Mouse (Mus musculus) cerebellum, adult 11 months (tissue): Measurements from ENCODE around the gene Cyp2d11.

ENCODE experiments used
- DNase-seq: peaks from one replicate; pipeline ENCODE4 v3.0.0; 2022

The Cyp2d11 gene

DNA sequence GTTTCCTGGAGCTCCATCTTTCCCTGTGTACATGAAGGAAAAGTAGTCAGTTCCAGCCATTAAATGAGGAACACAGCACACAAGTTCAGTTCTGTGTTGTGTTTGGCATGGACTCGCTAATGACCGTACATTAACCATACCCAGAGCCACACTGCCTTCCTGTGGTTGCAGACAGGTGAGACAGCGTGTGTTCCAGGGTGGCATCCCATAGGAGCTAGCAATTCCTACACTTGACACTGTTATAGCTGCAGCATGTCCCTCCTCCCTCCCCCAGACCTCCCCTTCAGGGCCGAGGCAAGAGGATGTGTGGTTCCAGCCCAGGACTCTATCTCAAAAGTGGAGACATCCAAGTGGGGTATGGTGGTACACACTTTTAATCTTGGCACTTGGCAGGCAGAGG lies 43.5 kb downstream of the Cyp2d11 start:
- no peak for DNase-seq

DNA sequence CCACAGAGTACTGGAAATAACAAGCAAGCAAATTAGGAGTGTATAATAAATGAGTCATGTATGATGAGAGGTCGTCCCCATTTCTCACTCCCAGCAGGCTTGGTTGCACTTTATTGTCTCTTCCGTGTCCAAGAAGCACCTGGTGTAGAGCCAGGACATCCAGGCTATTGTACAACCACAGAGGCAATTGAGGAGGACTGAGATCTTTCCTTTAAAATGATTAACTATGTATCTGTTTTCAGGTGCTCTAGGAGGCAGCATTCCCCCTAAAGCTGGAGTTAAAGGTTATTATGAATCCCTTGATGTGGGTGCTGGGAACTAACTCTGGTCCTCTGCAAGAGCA lies 44.9 kb downstream of the Cyp2d11 start:
- DNase-seq, result no peak

DNA sequence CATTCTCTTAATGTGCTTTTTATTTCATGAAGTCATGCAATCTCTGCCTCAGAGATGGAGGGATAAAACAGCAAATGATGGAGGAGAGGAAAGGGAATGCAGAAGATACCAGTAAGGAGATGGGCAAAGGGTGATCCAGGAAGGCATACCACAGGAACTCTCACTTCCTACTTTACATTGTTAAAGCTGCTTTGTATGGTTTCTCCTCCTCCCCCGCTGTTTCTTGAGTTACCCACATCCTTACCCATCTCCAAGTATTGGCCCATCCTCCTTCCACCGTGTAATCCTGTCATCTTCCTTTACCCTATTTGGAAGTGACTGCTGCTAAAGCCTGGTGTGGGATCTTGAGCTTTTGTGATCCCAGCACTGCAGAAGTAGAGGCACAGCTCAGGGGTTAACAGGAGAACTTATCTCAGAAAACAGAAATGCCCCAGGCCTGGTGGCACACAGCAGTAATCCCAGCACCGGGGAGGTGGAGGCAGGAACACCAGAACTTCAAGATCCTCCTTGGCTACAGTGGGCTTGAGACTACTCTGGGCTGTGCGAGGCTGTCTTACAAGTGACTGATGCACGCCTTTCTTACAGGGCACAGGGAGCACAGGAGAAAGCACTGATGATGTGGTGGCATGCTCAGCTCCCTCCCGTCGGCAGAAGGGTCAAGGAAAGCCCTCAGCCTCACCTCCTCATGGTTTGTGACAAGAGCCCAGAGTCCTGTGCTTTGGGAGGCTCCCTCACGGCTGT lies 45.4 kb downstream of the Cyp2d11 start:
- DNase-seq, result no peak

DNA sequence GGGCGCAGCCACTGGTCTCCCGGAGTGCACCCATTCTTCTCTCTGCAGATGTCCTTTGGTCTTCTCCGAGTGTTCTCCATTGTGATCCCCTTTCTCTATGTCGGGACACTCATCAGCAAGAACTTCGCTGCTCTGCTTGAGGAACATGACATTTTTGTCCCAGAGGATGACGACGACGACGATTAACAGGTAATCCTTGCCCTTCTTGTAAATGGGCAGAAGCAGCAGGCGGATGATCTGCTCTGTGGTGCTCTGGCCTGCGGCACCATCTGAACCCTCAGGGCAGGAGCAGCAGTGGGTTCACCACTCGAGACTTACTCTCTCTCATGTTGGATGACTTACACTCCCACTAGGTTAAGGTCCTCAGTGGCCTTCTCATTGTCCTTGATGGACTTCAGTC lies 46.0 kb downstream of the Cyp2d11 start:
- DNase-seq, result no peak

DNA sequence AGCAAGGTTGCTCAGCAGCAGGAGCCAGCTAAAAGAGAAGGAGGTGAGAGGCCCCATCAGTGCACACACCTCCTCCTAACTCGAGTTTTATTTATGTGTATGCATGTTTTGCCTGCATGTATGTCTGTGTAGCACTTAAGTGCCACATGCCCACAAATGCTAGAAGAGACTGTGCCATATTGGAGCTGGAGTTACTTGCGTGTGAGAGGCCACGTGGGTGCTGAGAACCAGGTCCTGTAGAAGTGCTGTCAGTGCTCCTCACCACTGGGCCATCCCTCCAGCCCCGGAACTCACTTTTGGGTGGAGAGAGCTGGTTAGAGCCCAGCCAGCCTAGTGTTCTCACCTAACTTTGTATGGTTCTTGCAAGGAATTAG lies 46.5 kb downstream of the Cyp2d11 start:
- DNase-seq, result no peak

DNA sequence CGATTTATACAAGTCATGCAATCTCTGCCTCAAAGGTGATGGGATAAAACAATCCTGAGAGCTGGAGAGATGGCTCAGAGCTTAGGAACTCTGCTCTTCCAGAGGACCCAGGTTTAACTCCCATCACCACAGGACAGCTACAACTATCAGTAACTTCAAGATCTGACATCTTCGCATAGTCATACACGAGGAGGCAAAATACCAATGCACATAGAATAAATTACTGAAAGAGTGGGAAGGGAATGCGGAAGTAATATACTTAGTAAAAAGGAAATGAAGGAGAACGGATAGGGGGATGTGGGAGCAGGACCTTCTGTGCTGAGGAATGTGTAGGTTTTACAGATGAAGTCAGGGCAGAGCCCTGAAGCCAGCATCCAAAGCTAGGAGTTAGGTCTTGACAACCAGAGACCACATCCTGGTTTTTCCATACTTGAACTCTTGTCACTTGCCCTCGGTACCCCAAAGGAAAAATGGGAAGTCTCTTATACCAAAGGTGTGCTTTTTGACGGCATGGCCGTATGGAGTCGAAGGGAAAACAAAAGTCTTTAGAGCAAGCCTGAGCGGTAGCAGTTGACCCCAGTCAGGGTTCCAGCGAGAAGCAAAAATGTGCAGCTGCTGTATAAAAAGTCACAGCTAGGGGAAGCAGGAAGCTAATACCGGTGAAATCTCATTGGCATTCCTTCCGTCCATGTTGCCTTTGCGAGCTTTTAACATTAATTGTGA lies 47.1 kb downstream of the Cyp2d11 start:
- DNase-seq, result no peak

DNA sequence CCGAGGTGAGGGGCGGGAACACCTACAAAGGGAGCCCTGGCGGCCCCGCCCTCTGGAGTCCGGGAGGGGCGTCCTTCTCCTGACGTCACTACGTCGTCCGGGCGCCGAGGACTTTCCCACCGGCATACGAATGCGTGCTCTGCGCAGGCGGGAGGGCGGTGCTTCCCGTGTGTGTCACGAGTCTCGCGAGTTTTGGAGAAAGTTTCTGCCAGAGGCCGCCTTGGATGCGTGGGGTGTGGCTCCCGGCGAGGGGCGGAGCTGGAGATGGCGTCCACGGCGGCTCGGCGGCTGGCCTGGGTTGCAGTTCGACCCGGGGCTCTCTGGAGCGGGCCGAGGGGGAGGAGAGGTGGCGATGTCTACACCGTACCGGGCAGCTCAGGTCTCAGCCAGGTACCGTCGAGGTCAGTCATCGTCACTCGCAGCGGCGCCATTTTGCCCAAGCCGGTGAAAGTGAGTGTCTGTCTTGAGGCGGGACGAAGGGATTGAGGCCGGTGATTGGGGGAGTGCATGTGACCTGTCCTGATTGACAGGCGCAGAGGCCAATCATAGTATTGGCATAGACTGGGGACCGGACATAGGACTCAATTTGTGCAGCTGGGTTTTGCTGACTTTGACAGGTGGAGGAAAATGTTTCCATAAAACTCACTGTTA lies 47.9 kb downstream of the Cyp2d11 start:
- peak; percentile 97 for DNase-seq

DNA sequence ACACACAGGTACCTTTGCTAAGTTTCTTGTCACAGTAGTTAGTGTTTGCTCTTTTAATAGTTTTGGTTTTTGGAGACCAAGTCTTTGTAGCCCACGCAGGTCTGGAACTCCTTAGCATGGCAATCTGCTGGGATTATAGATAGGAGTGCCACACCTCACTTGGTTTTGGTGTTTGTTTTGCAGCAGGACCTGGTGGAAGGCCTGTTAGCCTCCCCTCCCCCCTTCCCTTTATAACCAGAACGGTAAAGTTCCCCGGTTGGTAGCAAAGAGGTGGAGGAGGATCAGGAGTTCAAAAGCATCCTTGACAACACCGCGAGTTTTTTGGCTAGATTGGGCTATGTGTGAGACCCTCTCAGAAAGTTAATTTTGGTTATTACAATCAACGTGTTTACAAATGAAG lies 48.9 kb downstream of the Cyp2d11 start:
- no peak for DNase-seq

DNA sequence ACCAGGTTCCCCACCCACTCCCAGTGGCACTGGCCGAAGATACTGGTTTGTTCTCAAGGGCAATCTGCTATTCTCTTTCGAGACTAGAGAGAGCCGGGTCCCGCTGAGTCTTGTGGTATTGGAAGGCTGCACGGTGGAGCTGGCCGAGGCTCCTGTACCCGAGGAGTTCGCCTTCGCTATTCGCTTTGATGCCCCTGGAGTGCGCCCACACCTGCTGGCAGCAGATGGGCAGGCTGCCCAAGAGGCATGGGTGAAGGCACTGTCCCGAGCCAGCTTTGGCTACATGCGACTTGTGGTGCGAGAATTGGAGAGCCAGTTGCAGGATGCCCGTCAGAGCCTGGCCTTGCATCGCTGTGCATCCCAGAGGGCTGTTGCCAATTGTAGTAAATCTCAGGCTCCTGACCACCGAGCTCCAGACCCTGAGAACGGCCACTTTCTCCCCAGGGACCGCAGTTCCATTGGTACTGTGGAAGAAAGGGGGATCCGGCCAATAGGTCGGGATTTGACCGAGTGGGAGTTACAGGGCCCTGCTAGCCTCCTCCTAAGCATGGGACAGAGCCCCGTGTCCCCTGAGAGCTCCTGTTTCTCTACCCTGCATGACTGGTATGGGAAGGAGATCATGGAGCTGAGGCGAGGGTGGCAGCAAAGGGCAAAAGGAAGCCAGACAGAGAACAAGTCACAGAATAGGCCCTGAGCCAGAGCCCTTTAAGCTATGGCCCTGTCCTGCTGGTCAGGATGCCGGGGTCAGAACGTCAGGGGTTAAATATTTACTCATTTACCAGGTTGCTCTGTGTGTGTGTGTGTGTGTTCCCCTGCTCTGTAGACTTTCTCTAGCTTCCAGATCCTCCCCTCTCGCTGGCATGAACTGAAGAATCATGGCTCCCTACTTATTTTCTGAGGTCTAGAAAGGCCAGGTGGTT lies 50.2 kb downstream of the Cyp2d11 start:
- no peak for DNase-seq

DNA sequence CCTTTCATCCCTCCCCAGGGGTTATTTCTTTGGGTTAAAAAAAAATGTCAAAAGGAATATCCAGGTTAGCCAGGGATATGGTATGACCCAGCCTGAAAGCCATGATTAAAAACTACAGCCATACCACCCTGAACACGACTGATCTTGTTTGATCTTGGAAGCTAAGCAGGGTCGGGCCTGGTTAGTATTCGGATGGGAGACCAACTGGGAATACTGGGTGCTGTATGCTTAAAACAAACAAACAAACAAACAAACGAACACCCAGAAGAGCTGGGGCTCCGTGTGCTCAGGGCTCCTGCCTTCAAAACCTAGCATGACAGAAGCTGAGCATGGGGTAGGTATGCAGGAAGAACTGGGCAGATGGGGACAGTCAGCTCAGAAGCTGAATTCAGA lies 51.3 kb downstream of the Cyp2d11 start:
- no peak for DNase-seq

DNA sequence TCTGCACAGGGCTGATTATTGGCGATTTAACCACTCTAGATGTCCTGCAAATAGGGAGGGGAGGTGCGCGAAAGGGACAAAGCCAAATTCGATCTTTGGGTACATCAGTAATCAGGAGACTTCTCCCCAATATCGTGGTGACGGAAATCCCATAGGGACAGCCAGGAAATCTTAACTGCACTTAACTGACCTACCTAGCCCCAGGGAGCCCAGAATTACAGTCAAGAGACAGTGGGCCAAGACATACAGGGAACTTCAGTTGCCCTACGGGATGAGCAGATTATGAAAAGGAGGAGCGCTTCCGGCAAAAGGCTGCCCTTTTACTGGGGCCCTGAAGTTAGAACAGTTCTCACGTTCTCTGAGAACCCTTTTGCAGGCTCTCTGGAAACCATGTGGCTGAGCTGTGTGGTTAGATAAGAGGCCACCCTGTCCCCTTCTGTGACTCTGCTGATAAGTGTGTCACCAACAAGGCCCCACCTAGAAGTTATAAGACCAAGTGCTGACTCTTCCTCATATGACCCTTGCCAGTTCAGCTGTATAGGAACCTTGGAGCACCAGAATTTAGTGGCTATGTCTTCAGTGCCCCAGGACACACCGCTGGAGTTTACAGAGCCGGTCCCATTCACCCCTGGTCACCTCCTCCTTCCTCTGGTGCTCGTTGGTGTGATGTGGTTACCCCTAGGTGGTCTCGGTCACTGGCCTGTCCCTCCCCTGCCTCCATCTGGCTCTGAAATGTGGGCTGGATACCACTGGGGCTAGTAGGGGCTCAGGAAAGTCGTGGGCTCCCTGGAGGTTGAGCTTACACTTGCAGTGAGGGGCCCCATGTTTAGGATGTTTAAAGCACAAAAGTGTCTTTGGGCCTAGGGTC lies 51.9 kb downstream of the Cyp2d11 start:
- no peak for DNase-seq

DNA sequence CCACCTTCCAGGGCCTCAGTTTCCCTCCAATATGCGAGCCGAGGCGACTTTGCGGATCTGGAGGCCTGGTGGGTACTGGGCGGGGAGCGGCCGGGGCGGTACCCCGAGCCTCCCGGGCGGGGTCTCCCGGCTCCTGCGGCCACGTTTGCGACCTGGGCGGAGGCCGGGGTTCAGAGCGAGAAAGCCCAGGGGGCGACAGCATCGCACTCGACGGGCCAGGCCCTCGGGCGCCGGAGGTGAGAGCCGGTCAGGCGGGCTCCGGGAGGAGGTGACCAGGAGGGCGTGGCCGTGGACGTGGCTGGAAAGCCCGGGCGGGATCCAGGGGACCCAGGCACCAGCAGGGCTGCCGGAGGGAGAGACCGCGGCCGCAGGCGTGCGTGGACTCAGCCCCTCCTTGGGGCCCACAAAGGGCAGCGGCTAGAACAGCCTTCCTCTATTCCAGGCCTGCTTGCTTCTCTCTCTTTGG lies 52.8 kb downstream of the Cyp2d11 start:
- no peak for DNase-seq

DNA sequence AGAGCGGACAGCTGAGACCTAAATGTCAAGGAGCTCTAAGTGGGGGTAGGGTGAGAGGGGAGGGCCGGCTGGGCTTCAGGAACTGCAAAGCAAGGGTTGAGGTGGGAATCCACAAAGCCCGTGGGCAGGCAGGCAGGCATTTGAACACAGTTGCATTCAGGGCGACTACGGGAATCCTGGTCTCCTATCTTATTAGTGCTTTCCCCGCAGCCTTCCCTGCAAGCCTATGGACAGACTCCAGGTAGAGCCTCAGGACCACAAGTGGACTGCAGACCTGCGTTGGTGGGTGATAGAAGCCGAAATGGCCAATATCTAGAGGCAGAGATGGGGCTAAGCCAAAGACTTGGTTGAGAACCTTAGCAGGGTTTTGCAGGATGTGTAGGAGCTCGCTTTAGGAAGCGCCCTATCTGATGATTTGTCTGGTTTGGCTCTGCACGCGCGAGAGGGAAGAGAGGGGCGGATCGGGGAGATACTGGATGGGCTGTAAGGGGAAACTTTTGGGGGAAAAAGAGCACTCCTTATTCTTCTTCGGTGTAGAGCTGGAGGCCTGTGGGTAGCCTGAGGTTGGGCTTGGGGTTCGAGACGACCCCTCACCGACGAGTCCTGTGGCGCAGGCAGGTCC lies 53.3 kb downstream of the Cyp2d11 start:
- no peak for DNase-seq

DNA sequence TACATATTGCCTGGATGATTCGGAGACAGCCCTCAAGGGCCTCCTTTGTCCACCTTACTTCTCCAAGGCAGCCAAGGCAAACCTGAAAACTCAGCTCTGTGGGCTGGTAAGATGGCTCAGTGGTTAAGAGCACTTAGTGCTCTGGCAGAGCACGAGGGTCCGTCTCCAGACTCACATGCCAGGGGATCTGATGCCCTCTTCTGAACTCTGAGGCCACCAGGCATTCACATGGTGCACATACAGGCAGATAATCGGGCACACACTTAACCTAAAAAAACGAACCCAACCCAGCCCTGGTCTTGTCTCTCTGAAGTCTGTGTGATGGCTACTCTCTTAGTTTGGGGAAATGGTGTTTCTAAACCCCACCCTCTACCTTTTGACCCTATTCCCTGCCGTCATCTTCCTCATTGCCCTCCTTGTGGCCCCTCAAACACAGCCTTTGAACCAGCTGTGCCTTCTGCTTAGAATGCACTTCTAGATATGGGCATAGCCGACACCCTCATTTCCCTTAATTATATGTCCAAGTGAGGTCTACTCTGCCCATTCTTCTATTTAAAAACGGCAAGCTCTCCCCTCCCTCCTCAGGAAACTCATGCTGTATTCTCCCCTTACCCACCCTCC lies 54.1 kb downstream of the Cyp2d11 start:
- DNase-seq, result no peak
